Comparison of ENCODE assay signal across 9 mouse cellular contexts in genomic region chr10:122800003-122800731, GRCm38 (mm10).
A peak's percentile ranks its signal among the peaks of the same experiment; 100 is the strongest.
DNase-seq lines count a peak whose midpoint lies in the region; ATAC-seq lines count a peak whose summit lies in the region.
"Had no signal": no experiment of that assay in that cellular context is flagged by ENCODE, and none has a peak within 500 bp of the region (broad histone marks: within the 10 kb centered on the region; RNA-seq: fewer than 3 reads in every experiment).

No protein-coding gene starts in this region.

- H3K36me3 ChIP-seq in kidney, embryonic 16.5 days (ENCODE audit: insufficient read depth, low read length), result peaks cover 3% of the 10 kb centered on the region; the same call in 1 of the 2 replicates
- no peaks in the 10 kb centered on the region for H3K36me3 ChIP-seq in liver, embryonic 11.5 days (ENCODE audit: control insufficient read depth, insufficient read depth, low read length)

- peaks cover 12% of the 10 kb centered on the region for H3K4me1 ChIP-seq in kidney, embryonic 16.5 days (ENCODE audit: insufficient read depth, low read length)
- H3K4me1 ChIP-seq in liver, embryonic 11.5 days (replicated peaks; ENCODE audit: control insufficient read depth, insufficient read depth, low read length), result 0 out of 2 replicates have a peak, but pooled peaks cover 4% of the 10 kb centered on the region

- H3K27ac ChIP-seq in kidney, embryonic 16.5 days (ENCODE audit: low read length), result no peak overlapping the region
- no peak overlapping the region for H3K27ac ChIP-seq in liver, embryonic 11.5 days (ENCODE audit: low read depth, low read length)
- H3K27ac ChIP-seq: heart, embryonic 13.5 days had no signal

- peak; percentile 18 to 50 for DNase-seq in kidney, postnatal 25 days
- no peak for DNase-seq in liver, embryonic 11.5 days (ENCODE audit: low spot score)
- peak; percentile 81 for DNase-seq in thymus, postnatal 25 days
- no peak for DNase-seq in retina, embryonic 14.5 days (ENCODE audit: low spot score)
- no peak for DNase-seq in layer of hippocampus, postnatal 36 days
- no peak for DNase-seq in testis, postnatal 14 days (ENCODE audit: low spot score)

- WGBS in kidney, embryonic 16.5 days, result 82% methylated on average over 19 of the region's 19 CpGs
- WGBS in liver, embryonic 11.5 days, result 54% methylated on average over 19 of the region's 19 CpGs

- no peaks in the 10 kb centered on the region for H3K9me3 ChIP-seq in kidney, embryonic 16.5 days (ENCODE audit: low read length)
- H3K9me3 ChIP-seq in liver, embryonic 11.5 days (ENCODE audit: control insufficient read depth, low read length), result no peaks in the 10 kb centered on the region
- H3K9me3 ChIP-seq: heart, embryonic 13.5 days had no signal

- no peak overlapping the region for H3K4me3 ChIP-seq in kidney, embryonic 16.5 days (ENCODE audit: low read length)
- no peak overlapping the region for H3K4me3 ChIP-seq in liver, embryonic 11.5 days (ENCODE audit: low read depth, low read length)
- H3K4me3 ChIP-seq: heart, embryonic 13.5 days had no signal

- H3K9ac ChIP-seq in kidney, embryonic 16.5 days (replicated peaks; ENCODE audit: low read length), result no peak overlapping the region
- no peak overlapping the region; the same call in 1 of the 2 replicates for H3K9ac ChIP-seq in liver, embryonic 11.5 days (ENCODE audit: low read depth, low read length)
- H3K9ac ChIP-seq: heart, embryonic 13.5 days had no signal

- H3K27me3 ChIP-seq in kidney, embryonic 16.5 days (ENCODE audit: insufficient read depth, low read length), result no peaks in the 10 kb centered on the region
- H3K27me3 ChIP-seq in liver, embryonic 11.5 days (replicated peaks; ENCODE audit: control insufficient read depth, insufficient read depth, low read length), result no peaks in the 10 kb centered on the region
- H3K27me3 ChIP-seq: heart, embryonic 13.5 days had no signal

- H3K4me2 ChIP-seq in kidney, embryonic 16.5 days (replicated peaks; ENCODE audit: low read depth, low read length), result no peak overlapping the region
- H3K4me2 ChIP-seq in liver, embryonic 11.5 days, result no peak overlapping the region
- H3K4me2 ChIP-seq: heart, embryonic 13.5 days had no signal

- ATAC-seq in kidney, embryonic 16.5 days (ENCODE audit: low FRiP score, low TSS enrichment), result no peak
- ATAC-seq in liver, embryonic 11.5 days (replicated peaks; ENCODE audit: low FRiP score), result peak; percentile 39; the same call in 1 of the 2 replicates
- peak; percentile 73 for ATAC-seq in megakaryocyte, adult 5-6 weeks (ENCODE audit: poor library complexity, severe bottlenecking)

Comparison
In these comparisons a context has a peak if more than half of its experiments do, and no peak if none do; other contexts are left out.
1. DNase-seq: peak in kidney, postnatal 25 days (2 of 2) and thymus, postnatal 25 days (single experiment); none in liver, embryonic 11.5 days (single experiment), retina, embryonic 14.5 days (single experiment), layer of hippocampus, postnatal 36 days (0 of 2) and testis, postnatal 14 days (single experiment).